Mouse (Mus musculus) CH12.LX (cell line): ENCODE data around the gene Itk.

Source experiments
- CTCF ChIP-seq, 2 experiments: IDR thresholded peaks in 1 of 2; conservative IDR thresholded peaks in 1 of 2; 2 replicates each; pipeline ENCODE4 v1.5.1; 2011 to 2012; ENCODE audit warnings: low read depth in 2 of 2, low read length in 2 of 2, improper control_type of control experiment in 1 of 2, inconsistent platforms in 1 of 2, mild to moderate bottlenecking in 1 of 2, moderate library complexity in 1 of 2
- E2F4 ChIP-seq: IDR thresholded peaks from 2 replicates; pipeline ENCODE4 v1.6.1; 2011; ENCODE audit warnings: low read depth, low read length, improper control_type of control experiment; ENCODE audit not compliant: insufficient replicate concordance
- ELF1 ChIP-seq: IDR thresholded peaks from 2 replicates; pipeline ENCODE4 v1.6.1; 2014; ENCODE audit warnings: low read depth, mild to moderate bottlenecking, inconsistent platforms, low read length, improper control_type of control experiment
- EP300 ChIP-seq: IDR thresholded peaks from 2 replicates; pipeline ENCODE4 v1.6.1; 2011; ENCODE audit warnings: low read length, improper control_type of control experiment
- GABPA ChIP-seq: IDR thresholded peaks from 2 replicates; pipeline ENCODE4 v1.6.1; 2012; ENCODE audit warnings: low read depth, low read length, improper control_type of control experiment, inconsistent platforms; ENCODE audit not compliant: insufficient replicate concordance
- KAT2A ChIP-seq: IDR thresholded peaks from 2 replicates; pipeline ENCODE4 v1.6.1; 2012; ENCODE audit warnings: low read length, improper control_type of control experiment, inconsistent platforms; ENCODE audit not compliant: insufficient replicate concordance
- NRF1 ChIP-seq: IDR thresholded peaks from 2 replicates; pipeline ENCODE4 v1.6.1; 2014; ENCODE audit warnings: low read depth, mild to moderate bottlenecking, inconsistent platforms, low read length, improper control_type of control experiment, moderate library complexity
- POLR2A ChIP-seq: IDR thresholded peaks from 2 replicates; pipeline ENCODE4 v1.6.1; 2011; ENCODE audit warnings: low read depth, mild to moderate bottlenecking, improper control_type of control experiment, low read length
- USF1 ChIP-seq: IDR thresholded peaks from 2 replicates; pipeline ENCODE4 v1.6.1; 2014; ENCODE audit warnings: low read depth, mild to moderate bottlenecking, inconsistent platforms, low read length, improper control_type of control experiment
- ZC3H11A ChIP-seq: IDR thresholded peaks from 2 replicates; pipeline ENCODE4 v1.6.1; 2012; ENCODE audit warnings: low read depth, mild to moderate bottlenecking, inconsistent platforms, low read length, improper control_type of control experiment
- ZNF384 ChIP-seq: IDR thresholded peaks from 2 replicates; pipeline ENCODE4 v1.6.1; 2012; ENCODE audit warnings: low read depth, low read length, improper control_type of control experiment, inconsistent platforms

- no peak for TF ChIP-seq ELF1
- no peak for TF ChIP-seq E2F4
- TF ChIP-seq ZNF384, result no peak
- no peak for TF ChIP-seq POLR2A
- TF ChIP-seq CTCF (conservative IDR thresholded peaks at IDR 0.05 in 1 of 2, IDR thresholded peaks at IDR 0.05 in 1 of 2; ENCODE audit: low read depth in 2 of 2, low read length in 2 of 2), result no peak
- no peak for TF ChIP-seq KAT2A
- no peak for TF ChIP-seq ZC3H11A
- no peak for TF ChIP-seq USF1
- TF ChIP-seq EP300, result no peak
- no peak for TF ChIP-seq GABPA
- no peak for TF ChIP-seq NRF1
Observed at GRCm38 (mm10) chr11:46387061-46387460, 2.3 kb downstream of the Itk start.
